Mouse (Mus musculus): ENCODE measurements around the gene Lrrn4.

- no peak for TF ChIP-seq CTCF (IDR thresholded peaks at IDR 0.05; ENCODE audit: insufficient read depth, low read depth, low read length)
- TF ChIP-seq POLR2A (IDR thresholded peaks at IDR 0.05; ENCODE audit: insufficient read depth, low read depth, low read length): no peak
Measured at GRCm38 (mm10) chr2:132867521-132867920, 13.2 kb downstream of the Lrrn4 start.

Measured in olfactory bulb, adult 2 months (tissue).